Mouse (Mus musculus) lung, postnatal 14 days (tissue): ENCODE measurements around the gene Nme1.
A peak's percentile ranks its signal among the peaks of the same experiment; 100 is the strongest.

Source experiments
- DNase-seq: peaks from one replicate; pipeline ENCODE4 v3.0.0; 2021

Gene Nme1

DNA sequence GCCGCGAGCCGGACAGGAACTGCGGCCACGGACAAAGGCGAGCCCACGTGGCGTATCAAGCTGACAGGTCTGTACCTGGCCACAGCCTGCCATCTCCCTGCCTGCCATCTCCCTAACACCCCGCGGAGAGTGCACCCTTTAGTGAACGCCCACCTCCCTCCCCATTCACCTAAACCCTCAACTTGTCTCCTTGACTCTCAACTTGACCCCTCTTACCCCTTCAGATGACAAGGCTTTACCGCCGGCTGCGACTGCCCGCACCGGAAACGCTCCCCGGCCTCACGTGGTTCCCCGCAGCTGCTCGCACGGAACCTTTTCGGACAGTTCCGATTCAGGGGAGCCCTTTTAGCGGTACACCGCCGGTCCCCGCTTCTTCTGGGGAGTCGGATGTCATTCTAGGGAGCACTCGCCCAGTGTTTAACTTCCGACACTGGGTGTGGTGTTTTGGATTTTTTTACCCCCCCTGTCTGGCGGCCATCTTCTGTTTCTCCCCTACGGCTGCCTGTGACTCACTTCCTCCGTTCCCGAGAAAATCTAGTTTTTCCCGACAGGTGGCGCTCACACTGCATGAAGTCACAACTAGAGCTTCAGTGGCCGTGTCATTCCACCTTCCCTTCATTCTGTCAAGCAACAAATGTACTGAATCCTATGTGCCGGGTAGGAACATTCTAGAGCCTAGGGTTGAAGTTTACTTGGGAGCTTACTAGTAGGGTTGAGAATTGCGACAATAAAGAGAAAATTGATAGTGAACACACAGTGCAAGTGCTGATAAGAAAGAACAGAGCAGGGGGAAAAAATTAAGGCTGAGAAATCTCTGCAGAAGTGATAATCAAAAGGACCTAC lies at the start of gene Nme1, which contains the start of gene Gm20390:
Gene Nme1 (minus strand): TSS at position 517 of the 843 bp plus-strand sequence.
Gene Gm20390 (minus strand): TSS at position 289 of the 843 bp plus-strand sequence.
- DNase-seq = peak; percentile 98

DNA sequence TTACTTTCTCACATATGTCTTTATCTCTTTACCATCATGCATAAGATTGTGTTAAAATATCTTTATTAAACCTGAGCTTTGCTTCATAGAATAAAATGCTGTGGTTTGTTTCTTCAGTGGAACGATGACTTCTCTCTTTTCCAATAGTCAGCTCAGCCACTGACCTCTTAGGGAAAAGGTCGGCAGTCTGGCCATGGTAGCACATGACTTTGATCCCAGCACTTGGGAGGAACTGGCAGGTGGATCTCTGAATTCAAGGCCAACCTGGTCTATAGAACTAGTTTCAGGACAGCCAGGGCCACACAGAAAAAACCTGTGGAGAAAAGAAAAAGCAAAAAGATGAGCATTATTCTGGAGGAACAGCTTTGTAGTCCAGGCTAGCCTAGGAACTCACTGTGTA lies 35.0 kb upstream of the Nme1 start:
- no peak for DNase-seq

DNA sequence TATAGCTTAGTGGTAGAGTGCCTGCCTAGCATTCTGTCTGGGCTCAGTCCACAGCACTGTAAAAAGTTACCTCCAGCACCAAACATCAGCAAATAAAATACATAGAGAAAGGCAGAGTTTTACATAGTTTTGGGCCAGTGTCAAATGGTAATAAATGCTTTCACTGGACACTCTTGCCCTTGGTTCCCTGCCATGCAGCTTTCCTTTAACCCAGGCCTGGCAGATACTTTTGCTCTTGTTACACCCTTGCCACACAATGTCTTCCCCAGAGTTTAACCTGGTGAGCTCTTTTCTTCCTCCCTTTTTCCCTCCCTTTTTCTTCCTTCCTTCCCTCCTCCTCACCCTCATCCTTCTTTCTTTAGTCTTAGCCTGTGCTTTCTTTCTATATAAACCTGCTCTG lies 31.0 kb upstream of the Nme1 start:
- no peak for DNase-seq

DNA sequence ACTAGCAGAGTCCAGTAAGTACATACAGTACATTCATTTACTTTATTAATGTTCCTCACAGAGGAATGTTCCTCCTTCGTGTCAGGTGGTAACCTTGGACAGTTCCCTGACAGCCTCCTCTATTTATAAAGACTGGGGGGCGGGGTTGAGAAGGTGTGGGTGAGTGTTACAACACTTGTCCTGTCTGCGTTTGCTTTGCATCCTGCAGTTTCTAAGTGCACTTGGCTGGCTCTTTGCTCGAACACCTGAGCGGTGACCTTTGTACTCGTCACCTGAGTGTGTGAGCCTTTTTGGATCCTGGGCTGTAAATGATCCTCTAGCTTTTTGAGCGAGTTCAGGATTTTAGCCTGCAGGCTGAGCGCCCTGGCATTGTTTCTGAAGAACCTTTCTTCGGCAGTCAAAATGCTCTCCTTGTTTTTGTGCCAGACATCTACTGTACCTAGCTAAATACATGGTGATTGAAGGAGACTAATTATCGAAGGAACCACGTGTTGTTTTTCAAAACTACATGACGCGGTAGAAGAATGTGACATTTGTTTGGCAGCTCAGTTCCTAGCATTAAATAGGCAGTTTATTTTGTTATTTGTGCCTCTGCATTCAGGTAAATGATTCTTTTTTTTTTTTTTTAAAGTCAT lies 28.9 kb upstream of the Nme1 start:
- peak; percentile 66 for DNase-seq

DNA sequence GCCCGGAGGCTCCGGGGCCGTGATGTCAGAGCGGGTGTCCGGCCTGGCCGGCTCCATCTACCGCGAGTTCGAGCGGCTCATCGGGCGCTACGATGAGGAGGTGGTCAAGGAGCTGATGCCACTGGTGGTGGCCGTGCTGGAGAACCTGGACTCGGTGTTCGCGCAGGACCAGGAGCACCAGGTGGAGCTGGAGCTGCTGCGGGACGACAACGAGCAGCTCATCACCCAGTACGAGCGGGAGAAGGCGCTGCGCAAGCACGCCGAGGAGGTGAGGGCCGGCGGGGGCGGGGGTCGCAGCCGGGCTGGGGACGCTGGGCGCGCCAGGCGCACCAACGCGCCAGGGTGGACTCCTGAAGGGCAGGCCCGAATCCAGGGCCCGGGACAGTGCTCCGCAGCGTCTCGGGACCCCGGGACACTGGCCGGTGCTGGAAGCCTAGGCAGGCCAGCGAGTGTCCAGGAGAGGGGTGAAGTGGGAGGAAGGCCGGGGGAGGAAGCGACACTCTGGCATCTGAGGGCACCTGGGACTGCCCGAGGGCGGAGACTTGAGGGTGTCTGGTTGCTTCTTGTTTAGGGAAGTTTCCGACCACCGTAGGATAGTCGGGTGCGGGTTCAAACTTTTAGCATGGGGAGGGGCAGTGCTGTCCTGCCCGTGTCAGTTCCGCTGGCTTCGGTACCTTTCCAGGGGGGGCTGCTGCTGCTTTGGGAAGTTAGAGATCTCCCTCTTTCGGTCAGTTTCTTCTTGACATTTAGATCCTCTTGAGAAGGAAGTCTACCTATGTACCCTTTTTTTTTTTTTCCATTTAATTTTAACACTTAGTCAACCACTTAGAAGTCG lies 28.2 kb upstream of the Nme1 start:
- peak; percentile 42 for DNase-seq

DNA sequence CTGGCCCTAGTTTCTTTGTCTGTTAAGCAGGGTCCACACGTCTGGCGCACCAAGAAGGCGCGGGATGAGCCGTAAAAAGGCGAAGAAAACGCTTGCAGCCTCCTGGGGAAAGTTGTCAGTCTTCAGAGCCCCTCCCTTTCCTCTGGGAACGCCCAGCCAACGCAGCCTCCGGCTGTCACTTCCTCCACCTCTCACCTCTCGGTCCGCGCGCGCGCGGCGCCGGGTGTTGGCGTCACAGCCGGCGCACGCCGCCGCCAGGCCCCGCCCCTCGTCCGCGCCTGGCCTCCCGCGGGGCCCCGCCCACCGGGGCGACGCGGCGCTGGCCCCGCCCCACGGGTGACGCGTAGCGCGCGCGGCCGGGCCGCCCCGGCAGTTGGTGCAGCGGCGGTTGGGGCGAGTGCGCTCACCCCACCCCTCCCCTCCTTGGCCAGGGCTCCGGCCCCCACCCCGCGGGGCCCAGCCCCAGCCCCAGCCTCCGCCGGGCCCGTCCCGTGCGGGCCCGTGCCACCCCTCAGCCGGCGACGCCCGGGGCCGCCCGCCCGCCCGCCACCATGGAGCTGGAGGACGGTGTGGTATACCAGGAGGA lies 27.5 kb upstream of the Nme1 start, which contains the start of gene Spag9:
Gene Spag9 (plus strand): TSS at position 372 of the 586 bp plus-strand sequence.
- peak; percentile 93 for DNase-seq

DNA sequence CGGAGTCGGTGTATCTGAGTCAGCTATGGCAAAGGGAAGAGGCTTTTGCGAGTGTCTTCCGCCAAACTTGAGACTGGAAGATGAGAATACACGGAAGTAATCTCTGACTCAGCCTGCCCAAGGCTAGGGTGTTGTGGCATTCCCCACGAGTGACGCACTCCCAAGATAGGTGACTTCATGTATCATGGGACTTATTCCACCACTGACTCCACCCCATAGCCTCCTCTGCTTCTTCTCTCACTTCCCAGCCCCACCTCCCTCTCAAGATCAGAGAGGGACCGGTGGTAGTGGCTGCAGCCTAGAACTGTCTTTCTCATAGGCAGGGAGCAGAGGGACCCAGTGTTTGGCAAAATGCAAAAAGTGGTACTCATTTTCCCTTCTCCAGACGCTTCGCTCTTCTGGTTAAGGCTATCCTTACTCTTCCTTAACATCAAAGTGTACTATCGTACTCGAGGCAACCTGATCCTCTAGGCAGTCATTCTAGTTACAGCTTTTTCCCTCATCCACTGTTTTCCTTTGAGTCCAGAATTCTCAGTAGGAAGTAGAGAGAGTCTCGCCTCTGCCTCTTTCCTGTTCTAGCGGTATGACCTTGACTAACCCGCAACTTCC lies 26.9 kb upstream of the Nme1 start:
- peak; percentile 83 for DNase-seq

DNA sequence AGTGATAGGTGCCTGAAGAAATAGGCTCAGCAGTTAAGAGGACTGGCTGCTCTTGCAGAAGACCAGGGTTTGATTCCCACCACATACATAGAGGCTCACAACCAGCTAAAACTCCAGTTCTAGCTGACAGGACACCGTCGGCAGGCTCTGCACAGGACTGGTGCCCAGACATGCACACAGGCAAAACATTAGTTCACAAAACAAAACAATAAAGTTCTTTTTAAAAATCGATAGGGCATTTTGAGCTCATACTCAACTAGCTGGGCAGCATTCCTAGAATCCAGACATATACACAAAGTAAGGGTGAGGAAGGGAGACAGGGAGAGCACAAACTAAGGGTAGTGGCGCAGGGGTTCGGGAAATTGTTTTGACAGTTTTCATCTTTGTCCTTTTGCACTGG lies 26.2 kb upstream of the Nme1 start:
- DNase-seq = no peak

DNA sequence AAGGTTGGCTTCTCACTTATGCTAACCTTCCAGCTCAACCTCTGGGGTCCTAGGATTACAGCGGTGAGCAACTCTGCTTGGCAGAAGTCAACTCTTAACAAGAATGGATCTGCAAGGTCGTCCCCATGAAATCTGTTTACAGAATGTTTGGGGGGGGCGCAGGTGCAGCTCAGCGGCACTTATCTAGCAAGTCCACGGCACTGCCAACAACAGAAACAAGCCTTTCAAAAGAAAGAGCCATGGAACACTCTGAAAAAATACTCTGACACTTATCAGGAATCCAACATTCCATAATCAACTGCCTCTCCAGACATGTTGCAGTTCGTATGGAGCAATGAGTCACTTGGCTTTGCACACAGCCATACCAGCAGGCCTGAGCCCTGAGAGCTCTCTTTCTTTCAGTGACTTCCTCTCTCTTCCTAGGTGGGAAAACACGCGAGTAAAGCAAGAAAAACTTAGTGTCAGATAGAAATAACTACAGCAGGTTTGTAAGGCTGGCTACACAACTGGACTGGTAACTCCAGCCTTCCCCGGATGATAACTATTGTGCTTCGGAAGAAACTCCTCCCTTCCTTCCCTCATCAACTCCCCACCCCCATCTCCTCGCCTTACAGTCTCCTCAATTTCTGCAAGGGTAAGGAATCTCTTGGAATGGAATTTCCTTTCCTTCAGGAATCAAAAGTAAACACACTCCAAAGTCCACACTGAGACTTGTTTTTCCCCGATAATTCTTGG lies 20.2 kb upstream of the Nme1 start:
- DNase-seq = peak; percentile 29

DNA sequence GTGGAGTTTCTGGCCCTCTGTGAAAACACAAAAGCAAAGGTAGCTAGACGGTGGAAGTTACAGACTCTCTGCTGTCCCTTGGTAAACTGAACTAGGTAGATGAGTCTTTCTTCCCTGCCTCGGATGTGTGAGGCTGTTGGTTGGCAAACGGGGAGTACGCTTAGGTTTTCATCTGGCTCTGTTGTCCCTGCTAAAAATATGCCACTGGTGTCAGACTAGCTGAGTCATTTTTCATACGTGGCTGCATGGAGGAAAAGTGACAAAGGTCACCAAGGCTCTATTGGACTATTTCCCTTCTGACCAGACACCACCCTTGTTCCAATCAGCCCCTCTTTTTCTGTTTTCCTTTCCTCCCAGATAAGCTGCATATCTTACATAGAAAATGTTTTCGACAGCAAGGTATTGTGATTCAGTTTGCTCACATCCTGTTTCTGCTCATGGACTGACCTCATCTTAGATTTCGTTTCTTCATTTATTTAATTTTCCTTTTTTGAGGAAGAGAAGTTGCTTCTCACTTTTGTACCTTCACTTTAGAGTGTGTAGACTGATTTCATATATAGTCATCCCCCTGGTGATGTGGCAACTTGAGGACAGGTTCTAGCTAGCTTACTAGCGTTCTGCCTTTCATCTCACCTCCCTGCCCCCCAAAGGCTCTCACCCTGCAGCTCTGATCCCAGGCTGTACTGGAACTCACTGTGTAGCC lies 19.5 kb upstream of the Nme1 start:
- no peak for DNase-seq

DNA sequence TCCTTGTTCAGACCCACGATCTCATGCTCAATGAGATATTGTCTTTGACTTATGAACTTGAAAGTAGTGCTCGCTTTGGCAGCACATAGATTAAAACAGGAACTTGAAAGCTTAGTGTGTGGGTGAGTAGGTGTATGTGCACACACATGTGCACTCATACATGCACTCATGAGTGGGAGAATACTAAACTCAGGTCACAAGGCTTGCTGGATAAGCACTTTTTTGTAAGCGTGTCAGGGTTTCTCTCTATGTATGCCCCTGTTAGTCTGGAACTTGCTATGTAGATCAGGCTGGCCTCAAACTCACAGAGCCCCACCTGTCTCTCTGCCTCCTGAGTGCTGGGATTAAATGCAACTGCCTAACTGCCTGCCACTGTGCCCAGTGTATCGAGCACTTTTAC lies 18.7 kb upstream of the Nme1 start:
- DNase-seq = no peak

DNA sequence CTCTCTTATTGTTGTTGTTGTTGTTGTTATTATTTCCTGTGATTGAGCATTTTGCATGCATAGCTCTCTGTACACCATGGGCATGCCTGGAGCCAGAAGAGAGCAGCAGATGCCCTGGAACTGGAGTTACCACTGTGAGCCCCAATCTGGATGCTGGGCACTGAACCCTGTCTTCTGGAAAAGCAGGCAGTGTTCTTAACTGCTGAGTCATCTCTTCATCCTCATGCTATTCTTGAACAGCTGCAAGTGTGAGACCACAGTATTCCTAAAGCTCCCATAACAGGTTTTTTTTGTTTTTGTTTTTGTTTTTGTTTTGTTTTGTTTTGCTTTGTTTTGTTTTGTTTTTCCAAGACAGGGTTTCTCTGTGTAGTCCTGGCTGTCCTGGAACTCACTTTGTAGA lies 18.0 kb upstream of the Nme1 start:
- no peak for DNase-seq

DNA sequence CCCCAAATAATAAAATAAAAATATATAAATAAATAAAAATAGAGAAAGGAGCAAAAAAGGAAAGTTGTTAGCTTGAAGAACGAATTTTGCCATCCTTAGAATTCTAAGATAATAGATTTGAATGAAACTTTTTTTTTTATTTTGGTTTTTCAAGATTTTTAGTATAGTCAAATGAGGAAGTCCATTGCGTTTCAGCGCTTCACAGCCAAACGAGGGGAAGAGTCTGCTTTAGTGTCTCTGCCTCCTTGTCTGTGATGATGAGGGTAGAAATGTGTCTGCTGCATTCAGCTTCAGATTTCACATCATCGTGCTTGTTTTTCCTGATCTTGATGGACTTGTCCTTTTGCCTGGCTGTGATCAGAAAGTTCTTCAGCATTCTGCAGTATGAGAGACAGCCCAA lies 16.9 kb upstream of the Nme1 start:
- DNase-seq = no peak

DNA sequence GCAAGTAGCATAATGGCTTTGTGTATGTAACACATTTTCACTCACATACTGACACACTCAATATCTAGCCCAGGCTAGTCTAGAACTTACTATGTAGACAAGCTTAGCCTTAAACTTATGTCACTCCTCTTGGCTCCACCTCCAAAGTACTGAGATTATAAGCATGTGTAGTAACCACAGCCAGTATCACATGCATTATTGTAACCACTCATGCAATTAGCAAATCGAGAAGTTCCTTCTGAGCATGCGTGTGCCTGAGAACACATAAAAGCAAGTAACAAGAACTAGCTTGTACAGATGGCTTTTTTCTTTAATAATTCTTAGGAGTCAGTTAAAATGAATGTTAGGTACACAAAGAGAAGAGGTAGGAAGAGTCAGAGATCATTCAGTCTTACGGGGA lies 16.3 kb upstream of the Nme1 start:
- no peak for DNase-seq

DNA sequence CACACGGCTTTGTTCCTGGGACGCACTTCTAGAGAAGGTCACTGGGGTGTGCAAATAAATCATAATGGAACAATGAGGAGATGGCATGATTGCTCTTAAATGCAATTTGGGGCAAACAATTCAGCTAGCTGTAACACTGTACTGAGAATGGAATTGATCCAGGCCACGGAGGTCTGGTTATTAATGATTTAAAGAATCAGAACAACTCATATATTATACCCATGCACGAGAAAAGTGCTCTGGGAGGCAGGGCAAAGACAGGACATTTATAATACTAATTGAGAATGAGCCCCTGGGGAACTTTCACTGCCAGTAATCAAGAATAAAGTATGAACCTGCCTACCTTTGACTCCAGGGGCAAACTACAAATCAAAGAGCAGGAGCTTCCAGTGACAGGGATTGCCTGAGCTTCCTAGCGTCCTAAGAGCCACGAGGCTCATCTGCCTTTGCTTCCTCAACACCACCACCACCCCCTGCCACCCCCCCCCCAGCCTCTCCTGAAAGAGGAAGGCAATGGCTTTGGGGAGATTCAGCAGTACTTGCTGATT lies 11.3 kb upstream of the Nme1 start:
- no peak for DNase-seq

DNA sequence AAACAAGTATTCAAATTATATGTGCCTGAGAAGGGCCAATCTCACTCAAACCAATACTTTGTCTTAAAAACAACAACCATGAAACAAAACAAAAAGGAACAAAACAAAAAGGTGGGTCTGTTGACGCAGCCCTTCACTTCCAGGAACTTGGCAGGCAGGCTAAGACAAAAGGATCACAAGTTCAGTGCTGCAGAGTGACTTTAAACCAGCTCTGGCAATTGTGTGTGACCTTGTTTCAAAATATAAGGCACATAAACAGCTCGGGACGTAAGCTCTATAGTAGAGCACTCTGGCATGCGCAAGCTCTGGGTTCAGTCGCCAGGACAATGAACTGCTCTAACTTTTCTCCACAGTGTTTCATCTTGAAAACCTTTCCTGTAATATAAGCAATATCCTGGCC lies 4.6 kb upstream of the Nme1 start:
- DNase-seq = no peak

DNA sequence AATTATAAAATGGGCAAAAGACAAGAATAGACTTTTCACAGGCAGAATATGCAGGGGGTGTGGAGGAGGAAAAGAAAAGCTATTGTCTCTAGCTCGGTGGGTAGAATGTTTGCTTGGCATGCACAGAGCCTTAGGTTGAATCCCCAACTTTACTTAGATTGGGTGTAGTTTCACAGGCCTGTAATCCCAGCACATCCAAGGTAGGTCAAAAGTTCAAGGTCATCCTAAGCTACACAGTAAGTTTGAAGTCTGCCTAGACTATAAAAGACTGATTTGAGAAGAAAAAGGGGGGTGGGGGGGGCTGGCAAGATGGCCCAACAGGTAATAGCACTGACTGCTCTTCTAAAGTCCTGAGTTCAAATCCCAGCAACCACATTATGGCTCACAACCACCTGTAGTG lies 1.5 kb upstream of the Nme1 start:
- DNase-seq = no peak

DNA sequence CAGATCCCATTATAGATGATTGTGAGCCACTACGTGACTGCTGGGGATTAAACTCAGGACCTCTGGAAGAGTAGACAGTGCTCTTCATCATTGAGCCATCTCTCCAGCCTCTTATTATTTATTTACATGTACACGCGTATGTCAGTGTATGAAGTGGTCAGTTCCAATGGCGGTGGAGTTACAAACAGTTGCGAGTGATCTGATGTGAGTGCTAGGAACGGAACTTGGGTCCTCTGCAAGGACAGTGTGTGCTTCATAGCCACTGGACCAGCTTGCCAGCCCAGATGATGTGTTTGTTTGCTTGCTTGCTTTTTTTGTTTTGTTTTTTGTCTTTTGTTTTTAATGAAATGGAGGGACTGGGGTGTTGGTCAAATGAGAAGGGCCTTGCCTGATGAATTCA lies 850 bp upstream of the Nme1 start:
- no peak for DNase-seq

DNA sequence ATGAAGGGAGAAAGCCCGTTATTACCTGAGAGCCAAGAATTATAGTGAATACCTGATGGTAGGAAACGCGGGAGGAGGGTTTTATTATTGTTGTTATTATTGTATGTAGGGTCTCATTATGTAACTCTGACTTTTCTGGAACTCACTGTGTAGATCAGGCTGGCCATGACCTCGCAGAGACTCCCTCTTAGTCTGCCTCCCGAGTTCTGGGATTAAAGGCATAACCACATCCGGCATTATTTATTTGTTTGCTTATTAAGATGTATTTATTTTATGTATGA lies 467 bp upstream of the Nme1 start:
- DNase-seq = no peak

DNA sequence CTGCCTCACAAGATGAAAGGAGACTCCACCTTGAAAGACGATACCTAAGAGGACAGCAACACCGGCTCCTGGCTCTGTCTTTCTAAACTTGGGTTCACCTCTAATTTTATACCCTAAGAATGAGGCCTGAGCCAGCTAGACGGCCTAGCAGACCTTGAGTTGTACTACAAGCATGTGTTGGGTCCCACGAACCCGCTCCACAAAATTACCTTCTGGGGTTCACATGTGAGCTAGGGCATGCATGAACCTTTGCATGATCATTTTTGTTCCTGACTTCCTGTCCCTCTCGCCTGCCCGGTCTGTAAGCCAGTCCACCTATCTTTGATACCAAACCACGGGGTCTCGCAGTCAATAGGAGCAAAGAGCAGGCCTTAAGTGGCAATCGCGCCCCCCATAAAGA lies 940 bp downstream of the Nme1 start:
- no peak for DNase-seq

DNA sequence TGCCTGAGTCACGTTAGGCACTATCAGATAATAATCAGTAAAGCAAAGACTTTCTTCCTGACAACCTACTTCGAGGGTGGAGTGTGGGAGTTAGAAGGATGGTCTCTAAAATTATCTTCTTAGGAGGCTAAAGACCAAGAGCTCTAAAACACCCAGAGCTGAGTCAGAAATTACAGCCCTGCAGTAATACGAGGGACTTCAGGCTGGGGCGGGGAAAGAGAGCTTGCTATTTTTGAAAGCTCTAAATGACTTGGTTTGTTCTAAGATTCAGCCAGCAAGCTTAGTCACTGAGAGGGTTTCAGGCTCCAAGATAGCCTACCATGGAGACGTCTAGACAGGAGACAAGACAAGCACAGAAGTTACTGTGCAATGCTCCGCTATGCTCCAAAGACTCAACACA lies 2.9 kb downstream of the Nme1 start:
- no peak for DNase-seq
